Mouse (Mus musculus): ENCODE measurements around the gene Comp.

The Comp gene

GRCm38 (mm10) chr8:70373397-70374317 is at the start of gene Comp:
Gene Comp, plus strand, starts transcription at chr8:70373558.
- DNase-seq (ENCODE audit: low spot score) = no peak

- no peak for DNase-seq (ENCODE audit: low spot score)
Measured at GRCm38 (mm10) chr8:70323716-70324115, 49.6 kb upstream of the Comp start.

- DNase-seq (ENCODE audit: low spot score) = no peak
Measured at GRCm38 (mm10) chr8:70327512-70327911, 45.8 kb upstream of the Comp start.

DNA sequence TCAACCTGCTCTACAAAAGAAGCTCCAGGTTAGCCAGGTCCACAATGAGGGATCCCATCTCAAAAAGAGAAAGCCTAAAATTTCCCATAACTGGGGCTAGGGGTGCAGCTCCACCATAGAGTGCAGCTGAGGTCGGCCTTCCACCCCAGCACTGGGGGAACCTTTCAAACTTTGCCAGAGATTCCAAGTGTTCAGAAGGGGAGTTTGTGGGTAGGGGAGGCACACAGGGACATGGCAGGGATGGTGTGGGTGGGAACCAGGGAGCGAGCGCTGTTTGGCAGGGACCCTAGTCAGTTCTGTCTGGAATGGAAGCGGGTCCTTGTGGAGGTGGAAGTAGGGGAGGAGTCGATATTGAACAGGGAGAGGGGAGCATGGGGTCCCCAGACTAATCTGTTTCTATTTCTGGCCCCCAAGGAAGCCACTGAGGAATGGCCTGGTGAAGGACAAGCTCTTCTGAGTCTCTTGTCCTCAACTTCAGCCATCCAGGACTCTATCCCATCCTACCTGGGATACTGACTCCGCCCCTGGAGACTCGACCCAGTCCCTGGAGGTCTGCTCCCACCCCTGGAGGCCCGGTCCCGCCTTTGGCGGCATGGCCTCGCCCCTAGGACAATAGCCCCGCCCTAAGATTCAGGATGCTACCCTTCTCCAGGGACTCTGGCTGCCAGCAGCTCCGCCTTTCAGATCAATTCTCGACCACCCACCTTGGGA is 44.1 kb upstream of the Comp start, which contains the start of gene Gdf1:
TSS of gene Gdf1 (plus strand) at position 694 of the 711 bp plus-strand sequence.
- no peak for DNase-seq (ENCODE audit: low spot score)

DNA sequence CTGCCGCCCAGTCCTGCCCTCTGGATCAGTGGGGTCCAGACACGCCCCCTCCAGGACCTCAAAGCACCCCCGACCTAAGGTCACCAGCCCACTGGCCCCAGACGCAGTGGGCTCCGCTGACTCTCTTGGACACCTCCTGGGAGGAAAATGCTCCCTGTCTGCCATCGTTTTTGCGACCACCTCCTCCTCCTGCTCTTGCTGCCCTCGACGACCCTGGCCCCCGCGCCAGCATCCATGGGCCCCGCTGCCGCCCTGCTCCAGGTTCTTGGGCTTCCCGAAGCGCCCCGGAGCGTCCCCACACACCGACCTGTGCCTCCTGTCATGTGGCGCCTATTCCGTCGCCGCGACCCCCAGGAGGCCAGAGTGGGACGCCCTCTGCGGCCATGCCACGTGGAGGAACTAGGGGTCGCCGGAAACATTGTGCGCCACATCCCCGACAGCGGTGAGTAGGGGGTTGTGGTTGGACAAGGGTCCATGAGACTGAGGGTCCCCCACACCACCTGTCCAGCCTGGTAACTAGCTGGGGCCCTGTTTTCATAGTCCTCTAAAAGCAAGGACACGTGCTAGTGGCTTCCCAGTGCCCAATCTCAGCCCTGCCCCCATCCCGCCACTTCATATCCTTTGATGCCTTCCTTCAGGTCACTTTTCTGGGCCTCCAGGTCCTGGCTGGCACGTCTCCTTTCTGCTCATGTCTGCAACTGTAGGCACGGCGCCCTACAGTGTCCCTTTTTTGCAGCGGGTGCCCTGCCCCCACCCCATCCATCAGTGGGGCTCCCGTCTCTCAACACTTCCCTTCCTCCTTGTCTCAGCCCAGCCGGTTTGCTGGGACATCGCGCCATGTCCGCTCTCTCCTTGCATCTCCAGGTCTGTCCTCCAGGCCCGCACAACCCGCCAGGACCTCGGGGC is 43.3 kb upstream of the Comp start:
- DNase-seq (ENCODE audit: low spot score) = no peak

DNA sequence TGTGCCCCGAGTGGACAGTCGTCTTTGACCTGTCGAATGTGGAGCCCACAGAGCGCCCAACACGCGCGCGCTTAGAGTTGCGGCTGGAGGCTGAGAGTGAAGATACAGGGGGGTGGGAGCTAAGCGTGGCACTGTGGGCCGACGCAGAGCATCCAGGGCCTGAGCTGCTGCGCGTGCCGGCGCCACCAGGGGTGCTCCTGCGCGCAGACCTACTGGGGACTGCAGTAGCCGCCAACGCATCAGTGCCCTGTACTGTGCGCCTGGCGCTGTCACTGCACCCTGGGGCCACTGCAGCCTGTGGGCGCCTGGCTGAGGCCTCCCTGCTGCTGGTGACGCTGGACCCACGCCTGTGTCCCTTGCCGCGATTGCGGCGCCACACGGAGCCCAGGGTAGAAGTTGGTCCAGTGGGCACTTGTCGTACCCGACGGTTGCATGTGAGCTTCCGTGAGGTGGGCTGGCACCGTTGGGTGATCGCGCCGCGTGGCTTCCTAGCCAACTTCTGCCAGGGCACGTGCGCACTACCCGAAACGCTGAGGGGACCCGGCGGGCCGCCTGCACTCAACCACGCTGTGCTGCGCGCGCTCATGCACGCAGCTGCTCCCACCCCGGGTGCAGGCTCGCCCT is 42.5 kb upstream of the Comp start:
- no peak for DNase-seq (ENCODE audit: low spot score)

- no peak for DNase-seq (ENCODE audit: low spot score)
Measured at GRCm38 (mm10) chr8:70331526-70331925, 41.8 kb upstream of the Comp start.

GRCm38 (mm10) chr8:70332070-70332877 is 41.1 kb upstream of the Comp start:
- DNase-seq (ENCODE audit: low spot score) = no peak

GRCm38 (mm10) chr8:70332878-70333202 is 40.5 kb upstream of the Comp start:
- DNase-seq (ENCODE audit: low spot score) = no peak

GRCm38 (mm10) chr8:70338931-70339330 is 34.4 kb upstream of the Comp start:
- no peak for DNase-seq (ENCODE audit: low spot score)

- no peak for DNase-seq (ENCODE audit: low spot score)
Measured at GRCm38 (mm10) chr8:70340659-70341058, 32.7 kb upstream of the Comp start.

DNA sequence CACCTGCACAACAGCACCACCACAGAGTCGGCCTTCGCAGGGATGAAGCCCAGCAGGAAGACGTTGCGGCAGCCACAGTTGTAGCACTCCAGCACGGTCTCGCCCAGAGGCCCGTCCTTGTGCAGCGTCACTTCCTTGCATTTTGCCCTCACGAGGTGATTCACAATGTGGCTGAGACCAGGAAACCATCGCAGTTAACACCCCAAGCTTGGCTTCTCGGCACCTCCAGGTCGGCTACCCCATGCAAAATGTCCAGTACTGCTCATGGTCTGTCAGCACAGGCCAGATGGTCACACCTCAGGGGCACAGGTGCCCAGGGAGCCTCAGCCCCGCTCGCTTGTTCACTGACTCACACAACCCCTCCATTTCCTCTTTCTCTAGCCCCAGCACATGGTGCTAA is 31.4 kb upstream of the Comp start:
- DNase-seq (ENCODE audit: low spot score) = no peak

- DNase-seq (ENCODE audit: low spot score) = no peak
Measured at GRCm38 (mm10) chr8:70343076-70343475, 30.3 kb upstream of the Comp start.

DNA sequence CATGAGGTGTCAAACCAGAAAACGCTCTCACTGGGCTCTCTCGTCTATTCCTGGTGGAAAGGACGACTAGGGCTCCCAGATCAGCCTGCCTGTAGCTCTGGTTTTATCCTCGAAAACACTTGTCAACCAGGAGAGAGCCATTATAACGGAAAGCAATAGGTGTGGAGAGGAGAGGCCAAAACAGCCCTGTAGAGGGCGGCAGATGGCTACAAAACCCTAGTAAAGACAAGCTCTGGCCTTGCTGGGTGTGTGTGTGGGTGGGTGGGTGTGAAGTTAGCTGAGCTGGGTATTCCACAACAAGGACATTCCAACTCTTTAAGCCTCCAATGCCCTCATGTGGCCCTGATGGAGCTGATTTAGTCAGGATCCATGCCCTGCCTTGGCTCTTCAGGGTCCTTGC is 29.7 kb upstream of the Comp start:
- DNase-seq (ENCODE audit: low spot score) = no peak

GRCm38 (mm10) chr8:70344279-70344678 is 29.1 kb upstream of the Comp start:
- DNase-seq (ENCODE audit: low spot score) = no peak

DNA sequence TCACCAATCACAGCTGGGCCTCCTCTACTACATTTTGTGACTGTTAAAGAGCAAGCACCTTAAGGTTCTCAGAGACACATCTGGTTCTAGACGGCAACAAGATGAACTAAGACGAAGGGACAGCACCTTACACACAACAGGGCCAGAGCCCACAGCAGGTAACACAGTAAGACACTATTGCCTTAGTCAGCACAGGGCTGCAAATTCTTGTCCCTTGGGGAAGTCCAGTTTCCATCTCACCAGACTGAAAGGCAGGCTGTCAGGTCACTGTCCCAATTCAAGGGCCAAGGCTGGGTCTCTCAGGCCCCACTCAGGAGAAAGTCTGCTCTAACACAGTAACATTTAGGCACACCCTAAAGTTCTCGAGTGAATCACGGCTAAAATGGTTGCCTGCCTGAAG is 25.9 kb upstream of the Comp start:
- no peak for DNase-seq (ENCODE audit: low spot score)

GRCm38 (mm10) chr8:70347860-70348420 is 25.4 kb upstream of the Comp start:
- DNase-seq (ENCODE audit: low spot score) = no peak

GRCm38 (mm10) chr8:70351035-70351999 is 22.0 kb upstream of the Comp start:
- no peak for DNase-seq (ENCODE audit: low spot score)

- DNase-seq (ENCODE audit: low spot score) = no peak
Measured at GRCm38 (mm10) chr8:70352000-70352384, 21.4 kb upstream of the Comp start.

Data from ovary, postnatal 10 days (tissue).